In the genomic region with DNA sequence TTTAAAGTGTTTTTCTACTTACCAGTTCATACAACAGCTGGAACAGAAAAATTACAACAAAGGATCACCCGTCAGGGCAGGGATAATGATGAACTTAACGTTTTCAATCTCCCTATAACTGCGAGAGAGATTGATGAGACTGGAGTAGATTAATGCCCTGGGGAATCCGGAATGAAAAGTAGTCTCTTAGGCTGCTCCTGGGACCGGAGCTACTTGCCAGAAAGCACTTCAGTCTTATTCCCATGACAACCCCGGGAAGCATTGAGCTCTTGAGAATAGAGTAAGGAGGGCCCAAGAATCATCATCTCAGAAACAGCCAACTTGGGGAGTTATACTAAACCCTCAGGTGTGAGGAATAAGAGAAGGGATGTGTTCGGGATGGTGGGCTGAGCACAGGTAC, we compare ENCODE assay signal across 32 mouse cellular contexts. TPM values are rescaled to one million over a fixed set of nuclear protein-coding genes. Genes with fewer than 3 reads are reported as not detected.
A peak's percentile ranks its signal among the peaks of the same experiment; 100 is the strongest.
DNase-seq lines count a peak whose midpoint lies in the region; ATAC-seq lines count a peak whose summit lies in the region.
"Had no signal": no experiment of that assay in that cellular context is flagged by ENCODE, and none has a peak within 500 bp of the region (broad histone marks: within the 10 kb centered on the region; RNA-seq: fewer than 3 reads in every experiment).

No protein-coding gene starts in this region.

- no peaks in the 10 kb centered on the region for H3K4me1 ChIP-seq in forebrain, embryonic 14.5 days (ENCODE audit: control insufficient read depth, insufficient read depth, low read length)
- H3K4me1 ChIP-seq in forebrain, embryonic 15.5 days = no peaks in the 10 kb centered on the region
- H3K4me1 ChIP-seq in hindbrain, embryonic 13.5 days (replicated peaks) = no peaks in the 10 kb centered on the region
- H3K4me1 ChIP-seq in hindbrain, embryonic 14.5 days (replicated peaks; ENCODE audit: control insufficient read depth, insufficient read depth, low read length) = no peaks in the 10 kb centered on the region
- H3K4me1 ChIP-seq in neural tube, embryonic 15.5 days = no peaks in the 10 kb centered on the region
- H3K4me1 ChIP-seq: embryonic facial prominence, embryonic 13.5 days had no signal

- H3K9me3 ChIP-seq in forebrain, embryonic 14.5 days (replicated peaks; ENCODE audit: control insufficient read depth, low read length) = no peaks in the 10 kb centered on the region
- no peaks in the 10 kb centered on the region for H3K9me3 ChIP-seq in forebrain, embryonic 15.5 days
- H3K9me3 ChIP-seq in hindbrain, embryonic 13.5 days = no peaks in the 10 kb centered on the region
- no peaks in the 10 kb centered on the region for H3K9me3 ChIP-seq in hindbrain, embryonic 14.5 days (ENCODE audit: control insufficient read depth, low read length)
- no peaks in the 10 kb centered on the region for H3K9me3 ChIP-seq in neural tube, embryonic 15.5 days (replicated peaks)
- H3K9me3 ChIP-seq: embryonic facial prominence, embryonic 13.5 days had no signal

- H3K4me2 ChIP-seq in forebrain, embryonic 14.5 days (ENCODE audit: low read length) = no peak overlapping the region
- H3K4me2 ChIP-seq in forebrain, embryonic 15.5 days (replicated peaks) = no peak overlapping the region
- no peak overlapping the region for H3K4me2 ChIP-seq in hindbrain, embryonic 13.5 days
- no peak overlapping the region for H3K4me2 ChIP-seq in hindbrain, embryonic 14.5 days (replicated peaks)
- no peak overlapping the region for H3K4me2 ChIP-seq in neural tube, embryonic 15.5 days
- H3K4me2 ChIP-seq: embryonic facial prominence, embryonic 13.5 days; heart, embryonic 11.5 days had no signal

- H3K36me3 ChIP-seq in forebrain, embryonic 14.5 days (ENCODE audit: control insufficient read depth, insufficient read depth, low read length) = no peaks in the 10 kb centered on the region
- no peaks in the 10 kb centered on the region for H3K36me3 ChIP-seq in forebrain, embryonic 15.5 days
- H3K36me3 ChIP-seq in hindbrain, embryonic 13.5 days = no peaks in the 10 kb centered on the region
- H3K36me3 ChIP-seq in hindbrain, embryonic 14.5 days (replicated peaks; ENCODE audit: control insufficient read depth, insufficient read depth) = no peaks in the 10 kb centered on the region
- no peaks in the 10 kb centered on the region for H3K36me3 ChIP-seq in neural tube, embryonic 15.5 days
- H3K36me3 ChIP-seq: embryonic facial prominence, embryonic 13.5 days had no signal

- ATAC-seq in forebrain, embryonic 14.5 days = no peak
- no peak for ATAC-seq in forebrain, embryonic 15.5 days (replicated peaks)
- ATAC-seq in hindbrain, embryonic 13.5 days (ENCODE audit: low FRiP score) = peak; percentile 46; the same call in 1 of the 2 replicates
- no peak for ATAC-seq in hindbrain, embryonic 14.5 days (ENCODE audit: low FRiP score)
- ATAC-seq in neural tube, embryonic 15.5 days (ENCODE audit: low FRiP score) = peak; percentile 55
- ATAC-seq: inflammation-experienced regulatory T-cells, adult 6 months; Patski had no signal

- no peak overlapping the region for H3K27ac ChIP-seq in forebrain, embryonic 14.5 days (ENCODE audit: low read depth, low read length)
- H3K27ac ChIP-seq in forebrain, embryonic 15.5 days (replicated peaks) = no peak overlapping the region
- H3K27ac ChIP-seq in hindbrain, embryonic 13.5 days = no peak overlapping the region
- H3K27ac ChIP-seq in hindbrain, embryonic 14.5 days = no peak overlapping the region
- H3K27ac ChIP-seq in neural tube, embryonic 15.5 days (replicated peaks) = no peak overlapping the region
- H3K27ac ChIP-seq: embryonic facial prominence, embryonic 13.5 days; liver, embryonic 14.5 days; macrophage had no signal

- no peak overlapping the region for H3K4me3 ChIP-seq in forebrain, embryonic 14.5 days (ENCODE audit: low read depth, low read length)
- H3K4me3 ChIP-seq in forebrain, embryonic 15.5 days = no peak overlapping the region
- H3K4me3 ChIP-seq in hindbrain, embryonic 13.5 days = no peak overlapping the region
- H3K4me3 ChIP-seq in hindbrain, embryonic 14.5 days (replicated peaks; ENCODE audit: low read length) = no peak overlapping the region
- H3K4me3 ChIP-seq in neural tube, embryonic 15.5 days (replicated peaks) = no peak overlapping the region
- H3K4me3 ChIP-seq: embryonic facial prominence, embryonic 13.5 days; erythroblast, embryonic 14.5 days had no signal

- peak; percentile 28 for DNase-seq in forebrain, embryonic 14.5 days (ENCODE audit: low spot score)
- DNase-seq in hindbrain, embryonic 14.5 days (ENCODE audit: low spot score) = no peak
- DNase-seq in neural tube, embryonic 10.5 days (ENCODE audit: extremely low spot score, low spot score) = no peak
- no peak for DNase-seq in urinary bladder, postnatal 25 days (ENCODE audit: low spot score)
- DNase-seq: adrenal gland, postnatal 10 days; cerebellum, adult 11 months; cerebellum, adult 9-10 months; cerebellum, postnatal 36 days; gastrocnemius, postnatal 14 days; heart, postnatal 36 days; kidney, adult 11 months; kidney, postnatal 25 days; liver; lung, adult 2 months; lung, postnatal 10 days; right cerebral cortex, postnatal 25 days; spleen, adult 18-20 months; thymus, postnatal 25 days had no signal

- H3K27me3 ChIP-seq in forebrain, embryonic 14.5 days (replicated peaks; ENCODE audit: control insufficient read depth, insufficient read depth, low read length) = no peaks in the 10 kb centered on the region
- no peaks in the 10 kb centered on the region for H3K27me3 ChIP-seq in forebrain, embryonic 15.5 days
- no peaks in the 10 kb centered on the region for H3K27me3 ChIP-seq in hindbrain, embryonic 13.5 days
- H3K27me3 ChIP-seq in hindbrain, embryonic 14.5 days (ENCODE audit: control insufficient read depth, insufficient read depth, low read length) = no peaks in the 10 kb centered on the region
- H3K27me3 ChIP-seq in neural tube, embryonic 15.5 days (replicated peaks) = no peaks in the 10 kb centered on the region
- H3K27me3 ChIP-seq: embryonic facial prominence, embryonic 13.5 days had no signal

- WGBS in forebrain, embryonic 14.5 days = 78% methylated on average over 7 of the region's 7 CpGs
- 65% methylated on average over 7 of the region's 7 CpGs for WGBS in forebrain, embryonic 15.5 days
- WGBS in hindbrain, embryonic 13.5 days = 70% methylated on average over 7 of the region's 7 CpGs
- 65% methylated on average over 7 of the region's 7 CpGs for WGBS in hindbrain, embryonic 14.5 days
- WGBS in neural tube, embryonic 15.5 days = 67% methylated on average over 7 of the region's 7 CpGs

- no peak overlapping the region for H3K9ac ChIP-seq in forebrain, embryonic 14.5 days (ENCODE audit: low read length)
- H3K9ac ChIP-seq in forebrain, embryonic 15.5 days (replicated peaks) = no peak overlapping the region
- H3K9ac ChIP-seq in hindbrain, embryonic 13.5 days = no peak overlapping the region
- H3K9ac ChIP-seq in hindbrain, embryonic 14.5 days = no peak overlapping the region
- no peak overlapping the region for H3K9ac ChIP-seq in neural tube, embryonic 15.5 days (replicated peaks)
- H3K9ac ChIP-seq: embryonic facial prominence, embryonic 13.5 days; liver, embryonic 14.5 days had no signal

RNA-seq across cellular contexts. Expression of a gene that starts 15.5 kb away (rescaled TPM):
- polyA plus RNA-seq in forebrain, embryonic 14.5 days (2014; fragmentation: Nextera tagmentation; extraction: Ambion mirVana) = not detected in 2 replicates
- polyA plus RNA-seq in forebrain, embryonic 15.5 days (2015; fragmentation: Nextera tagmentation; extraction: Ambion mirVana) = not detected in 2 replicates
- not detected in 2 replicates for polyA plus RNA-seq in hindbrain, embryonic 13.5 days (2015; fragmentation: Nextera tagmentation; extraction: Ambion mirVana)
- polyA plus RNA-seq in hindbrain, embryonic 14.5 days (2014; fragmentation: Nextera tagmentation; extraction: Ambion mirVana) = not detected in 2 replicates
- polyA plus RNA-seq in neural tube, embryonic 15.5 days (2015; fragmentation: Nextera tagmentation; extraction: Ambion mirVana) = not detected in 2 replicates
- polyA plus RNA-seq: embryonic facial prominence, embryonic 13.5 days; erythroblast, embryonic 14.5 days; heart, embryonic 11.5 days; heart, embryonic 16.5 days; inflammation-experienced regulatory T-cells, adult 6 months; kidney, embryonic 14.5 days; limb, embryonic 11.5 days; liver, embryonic 14.5 days; lung, adult 2 months; macrophage; Patski; stomach, embryonic 16.5 days had no signal

RNA-seq across cellular contexts. Expression of a gene that starts 38.5 kb away (rescaled TPM):
- not detected in 2 replicates for polyA plus RNA-seq in forebrain, embryonic 14.5 days (2014; fragmentation: Nextera tagmentation; extraction: Ambion mirVana)
- not detected in 2 replicates for polyA plus RNA-seq in forebrain, embryonic 15.5 days (2015; fragmentation: Nextera tagmentation; extraction: Ambion mirVana)
- 0.05 TPM in 1 of 2 replicates, not detected in the other for polyA plus RNA-seq in hindbrain, embryonic 13.5 days (2015; fragmentation: Nextera tagmentation; extraction: Ambion mirVana)
- polyA plus RNA-seq in hindbrain, embryonic 14.5 days (2014; fragmentation: Nextera tagmentation; extraction: Ambion mirVana) = not detected in 2 replicates
- polyA plus RNA-seq in neural tube, embryonic 15.5 days (2015; fragmentation: Nextera tagmentation; extraction: Ambion mirVana) = not detected in 2 replicates
- polyA plus RNA-seq: embryonic facial prominence, embryonic 13.5 days; erythroblast, embryonic 14.5 days; heart, embryonic 11.5 days; heart, embryonic 16.5 days; inflammation-experienced regulatory T-cells, adult 6 months; kidney, embryonic 14.5 days; limb, embryonic 11.5 days; liver, embryonic 14.5 days; lung, adult 2 months; macrophage; stomach, embryonic 16.5 days had no signal

Comparison
In these comparisons a context has a peak if more than half of its experiments do, and no peak if none do; other contexts are left out.
1. ATAC-seq: peak in hindbrain, embryonic 13.5 days (single experiment) and neural tube, embryonic 15.5 days (single experiment); none in forebrain, embryonic 14.5 days (single experiment), forebrain, embryonic 15.5 days (single experiment) and hindbrain, embryonic 14.5 days (single experiment).